Mouse (Mus musculus) yolk sac, embryonic 10.5 days (tissue): ENCODE data around the gene 1110017D15Rik.

ENCODE experiments used
- DNase-seq: peaks from one replicate; pipeline ENCODE4 v3.0.0-alpha.2; 2017; ENCODE audit warnings: low spot score

1110017D15Rik gene

DNA sequence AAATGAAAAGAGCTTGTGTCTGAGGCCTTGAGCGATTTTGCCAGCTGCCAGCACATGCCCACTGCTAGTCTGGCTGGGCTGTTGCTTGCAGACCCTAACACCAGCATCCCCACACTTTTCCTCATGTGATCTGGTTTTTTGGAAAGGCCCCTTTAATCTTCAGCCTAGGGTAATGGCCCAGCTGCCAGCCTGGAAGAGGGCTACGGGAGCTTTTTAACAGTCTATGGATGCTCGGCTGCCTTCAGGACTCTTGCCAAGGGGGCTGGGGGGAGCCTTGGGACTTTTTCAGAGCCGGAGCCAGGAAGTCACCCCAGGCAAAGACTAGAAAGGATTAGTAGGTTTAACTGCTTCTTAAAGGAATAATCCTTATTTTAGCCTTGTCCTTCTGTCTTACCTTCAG lies 3.8 kb downstream of the 1110017D15Rik start:
- no peak for DNase-seq

DNA sequence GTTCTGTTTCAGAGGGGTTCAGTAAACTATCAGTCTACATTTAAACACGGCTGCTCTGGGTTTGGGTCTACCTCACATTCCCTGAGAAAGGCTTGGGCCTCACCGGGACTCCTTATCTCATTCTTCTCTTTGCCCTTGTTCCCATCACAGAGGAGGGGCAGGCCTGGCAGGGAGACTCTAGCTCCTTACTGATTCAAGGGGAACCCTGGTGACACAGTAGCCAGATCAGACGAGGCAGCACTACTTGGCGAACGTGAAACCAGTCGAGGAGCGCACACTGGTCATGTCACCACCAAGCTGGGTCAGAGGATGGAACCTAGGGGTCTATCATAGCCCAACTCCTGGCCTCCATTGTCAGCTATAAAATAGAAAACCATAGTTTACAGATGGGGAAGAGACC lies 9.1 kb downstream of the 1110017D15Rik start:
- no peak for DNase-seq

DNA sequence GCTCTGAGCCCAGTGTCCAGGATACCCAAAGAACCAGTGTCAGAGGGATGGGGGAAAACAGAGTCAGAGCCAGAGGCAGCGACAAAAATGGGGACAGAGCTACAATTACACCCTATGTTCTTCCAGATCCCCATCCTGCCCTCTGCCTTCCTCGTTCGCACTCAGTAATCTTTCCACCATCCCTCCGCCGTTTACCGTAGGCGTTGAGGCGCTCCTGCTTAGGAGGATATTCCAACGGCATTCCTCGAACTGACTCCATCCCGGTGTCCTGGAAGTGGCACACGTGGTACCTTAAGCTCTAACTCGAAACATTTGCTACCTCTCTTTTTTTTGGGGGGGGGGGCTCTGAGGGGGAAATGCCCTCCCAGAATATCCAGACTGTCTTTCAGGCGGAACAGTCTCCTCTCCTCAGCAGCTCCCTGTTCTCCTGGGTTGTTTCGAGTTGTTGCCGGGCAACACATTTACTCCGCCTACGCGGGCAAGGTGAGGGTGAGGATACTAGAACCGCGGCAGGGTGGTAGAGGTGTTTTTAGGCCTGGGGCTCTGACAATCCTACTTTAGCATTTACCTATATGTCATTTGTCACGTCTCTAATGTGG lies 9.7 kb downstream of the 1110017D15Rik start:
- no peak for DNase-seq

DNA sequence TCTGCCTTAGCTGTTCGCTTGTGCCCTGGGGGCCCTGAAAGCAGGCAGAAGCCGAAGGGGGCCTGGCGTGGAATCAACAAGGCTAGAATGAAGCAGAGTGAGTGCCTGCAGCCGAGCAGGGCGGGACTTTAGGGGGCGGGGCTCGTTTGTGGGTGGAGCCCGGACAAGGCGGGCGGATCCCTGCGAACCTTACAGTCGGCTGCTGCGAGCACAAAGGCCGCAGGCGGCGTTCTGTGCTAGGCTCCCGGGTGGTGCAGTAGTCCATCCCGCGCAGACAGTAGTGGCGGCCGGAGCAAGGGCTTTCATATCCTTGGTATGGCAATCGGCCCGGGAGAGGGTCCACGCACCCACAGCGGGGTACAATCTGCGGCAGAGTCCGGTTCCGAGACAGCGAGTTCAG lies 10.2 kb downstream of the 1110017D15Rik start:
- peak; percentile 86 for DNase-seq

DNA sequence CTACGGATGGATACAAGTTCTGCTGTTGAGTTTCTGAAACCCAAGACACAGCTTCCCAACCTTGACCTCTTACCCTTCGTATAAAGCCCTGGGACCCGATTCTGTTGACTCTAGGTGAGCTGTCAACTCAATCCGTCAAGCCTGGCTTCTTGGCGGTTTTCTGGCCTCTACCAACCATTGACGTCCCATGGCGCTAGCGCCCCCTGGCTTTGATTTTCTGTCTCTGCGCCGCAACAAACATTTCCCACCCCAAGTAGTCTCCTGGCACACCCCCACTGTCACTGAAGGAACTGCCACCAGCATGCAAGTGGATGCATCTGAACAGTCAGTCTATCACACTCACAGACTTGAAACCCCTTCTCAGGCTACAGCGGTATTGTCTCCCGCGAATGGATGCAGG lies 11.0 kb downstream of the 1110017D15Rik start:
- peak; percentile 70 for DNase-seq

DNA sequence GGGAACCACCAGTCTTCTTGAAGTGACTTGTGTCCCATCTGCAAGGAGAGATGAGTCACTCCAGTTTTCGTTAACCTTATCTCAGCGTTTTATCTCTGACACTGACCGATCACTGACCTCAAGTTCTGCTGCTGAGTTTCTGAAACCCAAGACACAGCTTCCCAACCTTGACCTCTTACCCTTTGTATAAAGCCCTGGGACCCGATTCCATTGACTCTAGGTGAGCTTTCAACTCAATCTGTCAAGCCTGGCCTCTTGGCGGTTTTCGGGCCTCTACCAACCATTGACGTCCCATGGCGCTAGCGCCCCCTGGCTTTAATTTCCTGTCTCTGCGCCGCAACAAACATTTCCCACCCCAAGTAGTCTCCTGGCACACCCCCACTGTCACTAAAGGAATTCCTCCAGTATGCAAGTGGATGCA lies 12.0 kb downstream of the 1110017D15Rik start:
- DNase-seq: peak; percentile 64

DNA sequence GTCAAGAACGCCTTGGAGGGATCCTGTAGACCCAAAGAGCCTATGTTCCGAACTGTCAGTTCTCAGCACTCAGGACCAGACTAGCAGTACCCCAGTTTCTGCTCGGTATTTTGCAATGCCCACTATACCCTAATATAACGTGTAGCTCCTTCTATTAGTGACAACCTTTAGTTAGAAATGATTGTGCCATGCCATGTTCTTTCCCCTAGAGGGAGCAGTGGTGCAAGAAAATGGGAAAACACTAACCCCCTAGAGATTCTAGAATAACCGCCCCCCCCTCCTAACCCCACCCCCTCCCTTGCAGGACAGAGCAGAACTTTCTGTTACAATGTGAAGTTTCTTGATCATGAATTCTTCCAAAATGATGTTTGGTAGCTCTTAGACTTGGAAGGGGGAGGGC lies 12.8 kb downstream of the 1110017D15Rik start:
- DNase-seq: no peak

DNA sequence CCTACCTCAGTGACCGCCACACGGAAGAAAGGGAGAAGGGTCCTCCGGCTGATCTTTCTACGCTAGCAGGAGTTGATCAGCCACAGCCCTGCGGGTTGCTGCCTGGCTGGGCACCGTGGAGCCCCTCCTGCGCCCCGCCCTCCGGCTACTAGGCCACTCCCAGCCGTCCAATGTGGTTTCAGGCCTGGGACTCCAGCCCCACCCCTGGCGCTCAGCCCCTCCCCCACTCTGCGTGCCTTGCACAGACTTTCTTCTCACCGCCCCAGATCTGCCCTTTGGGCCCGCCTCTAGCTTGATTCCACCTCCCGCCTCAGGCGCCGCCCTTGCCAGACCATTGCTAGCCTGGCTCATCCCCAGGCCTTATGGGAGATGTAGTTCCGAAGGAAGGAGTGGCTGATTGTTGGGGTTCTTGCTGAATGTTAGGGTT lies 14.1 kb downstream of the 1110017D15Rik start, which contains the start of gene AI464131:
Gene AI464131 (minus strand): TSS at position 91 of the 427 bp plus-strand sequence.
- DNase-seq: peak; percentile 99

DNA sequence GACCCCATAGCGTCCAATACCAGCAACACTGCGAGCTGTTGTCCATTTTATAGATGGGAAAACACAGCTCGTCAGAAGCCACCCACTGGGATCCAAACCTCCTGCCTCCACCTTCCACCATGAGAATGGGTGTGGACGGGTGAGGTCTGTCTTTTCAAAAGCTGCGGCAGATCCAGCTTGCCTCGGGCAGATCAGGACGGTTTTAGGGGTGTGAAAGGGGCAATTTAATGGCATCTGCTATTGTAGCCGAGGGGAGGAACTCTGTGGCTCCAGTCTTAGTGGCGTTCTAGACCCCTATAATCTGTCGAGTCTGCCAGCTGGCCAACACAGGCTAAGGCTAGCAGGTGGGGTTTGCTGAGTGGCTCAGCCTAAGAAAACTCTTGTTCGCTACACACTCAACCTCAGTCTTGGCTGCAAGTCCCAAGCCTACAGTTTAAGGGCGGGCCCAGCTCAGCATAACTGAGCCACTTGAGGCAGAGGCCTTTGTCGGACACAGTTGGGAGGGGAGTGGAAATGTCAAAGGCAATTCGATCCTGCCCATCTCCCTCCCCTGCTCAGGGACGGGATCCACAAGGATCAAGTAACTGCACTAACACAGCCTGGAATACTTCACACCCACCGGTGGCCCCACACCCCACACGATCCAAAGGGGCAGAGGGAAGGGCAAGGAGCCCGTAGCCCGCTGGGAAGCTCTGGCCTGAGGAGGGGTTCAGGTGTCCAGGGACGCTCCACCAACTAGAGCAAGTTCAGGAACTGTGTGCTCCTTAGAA lies 14.8 kb downstream of the 1110017D15Rik start:
- no peak for DNase-seq

DNA sequence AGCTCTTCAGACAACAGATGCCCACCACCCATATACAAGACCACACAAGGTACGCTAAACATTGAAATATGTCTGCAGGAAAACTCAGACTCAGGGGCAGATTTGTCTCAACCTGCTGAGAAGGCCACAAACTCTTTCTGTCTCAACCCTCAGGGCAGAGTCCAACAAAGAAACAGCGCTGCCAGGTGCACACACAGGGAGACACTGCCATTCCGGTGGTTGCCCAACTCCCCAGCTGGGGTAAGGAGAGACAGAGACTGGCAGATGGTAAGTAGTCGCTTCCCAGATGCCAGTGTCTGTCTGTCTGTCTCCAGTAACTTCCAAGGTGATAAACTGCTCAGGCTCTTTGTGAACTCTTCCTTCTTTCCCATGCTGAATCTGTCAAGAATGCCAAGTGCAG lies 16.3 kb downstream of the 1110017D15Rik start:
- DNase-seq: no peak

DNA sequence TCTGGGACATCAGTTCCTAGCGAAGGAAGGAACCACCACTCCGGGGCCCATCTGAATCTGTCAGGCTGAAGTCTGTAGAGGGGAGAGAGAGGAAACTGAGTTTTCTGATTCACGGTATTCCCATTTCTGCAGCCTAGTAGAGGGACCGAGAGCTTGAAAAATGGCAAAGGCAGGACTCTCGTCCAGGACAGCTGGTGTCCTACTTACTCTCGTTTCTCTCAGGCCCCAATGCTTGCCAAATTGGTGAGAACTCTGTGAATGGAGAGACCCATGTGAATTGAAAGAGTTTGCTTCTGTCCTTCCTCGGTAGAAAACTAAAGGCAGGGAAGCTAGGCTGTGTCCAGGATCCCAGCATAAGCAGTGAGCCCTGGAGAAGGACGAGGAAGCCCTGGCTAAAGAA lies 17.5 kb downstream of the 1110017D15Rik start:
- DNase-seq: no peak

DNA sequence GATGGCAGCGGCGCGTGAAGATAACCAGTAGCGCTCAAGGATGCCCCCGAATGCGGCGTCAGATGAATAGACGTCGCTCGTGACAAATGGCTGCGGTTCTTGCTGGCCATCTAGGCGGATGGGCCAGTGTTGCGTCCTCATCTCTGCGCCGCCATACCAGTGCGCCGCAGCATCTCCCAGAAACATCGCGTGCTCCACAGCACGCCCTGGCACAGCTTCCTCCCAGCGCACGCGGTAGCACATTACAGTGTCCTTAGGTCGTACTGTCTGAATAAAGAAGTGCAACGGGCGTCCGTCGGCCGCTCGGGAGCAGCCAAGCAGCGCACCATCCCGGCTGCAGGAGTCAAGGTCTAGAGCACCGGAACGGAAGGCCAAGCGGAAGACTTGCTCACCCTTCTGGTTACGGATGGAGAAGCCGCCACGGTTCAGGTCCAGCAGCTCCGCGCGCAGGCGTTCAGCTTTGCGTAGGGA lies 18.2 kb downstream of the 1110017D15Rik start:
- DNase-seq: no peak

DNA sequence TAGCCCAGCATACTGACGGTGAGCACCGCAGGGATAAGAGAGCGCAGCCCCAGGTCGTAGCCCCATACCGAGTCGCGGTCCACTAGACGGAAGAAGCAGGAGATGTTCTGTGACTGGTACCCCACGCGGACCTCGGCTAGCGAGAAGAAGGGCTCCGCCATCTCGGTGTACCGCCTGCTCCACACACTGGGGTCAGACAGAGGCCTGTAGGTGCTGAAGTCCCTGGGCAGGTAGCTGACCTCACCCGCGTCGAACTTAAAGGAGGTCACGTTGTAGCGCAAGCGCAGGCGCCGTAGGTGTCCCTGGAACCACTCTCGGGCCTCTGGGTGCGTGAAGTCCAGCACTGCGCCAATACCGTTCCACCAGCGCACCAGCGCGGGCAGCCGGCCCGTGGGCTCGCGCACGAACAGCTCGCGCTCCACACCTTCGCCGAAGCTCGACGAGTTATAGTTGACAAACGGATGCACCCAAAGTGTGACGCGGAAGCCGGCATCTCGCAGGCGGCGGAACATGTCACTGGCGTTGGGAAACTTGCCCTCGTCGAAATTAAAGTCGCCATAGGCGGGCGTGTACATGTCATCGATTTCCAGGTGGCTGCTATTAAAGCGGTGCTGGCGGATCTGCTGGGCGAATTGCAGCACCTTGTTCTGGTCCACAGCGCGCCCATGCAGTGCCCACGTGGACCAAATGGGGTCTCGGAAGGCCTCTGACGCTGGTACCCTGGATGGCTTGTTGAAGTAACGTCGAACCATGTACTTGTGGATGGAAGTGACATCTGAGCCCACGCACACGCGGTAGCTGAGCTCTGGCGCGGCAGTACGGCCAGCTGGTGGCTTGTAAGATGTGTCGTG lies 18.9 kb downstream of the 1110017D15Rik start:
- no peak for DNase-seq

DNA sequence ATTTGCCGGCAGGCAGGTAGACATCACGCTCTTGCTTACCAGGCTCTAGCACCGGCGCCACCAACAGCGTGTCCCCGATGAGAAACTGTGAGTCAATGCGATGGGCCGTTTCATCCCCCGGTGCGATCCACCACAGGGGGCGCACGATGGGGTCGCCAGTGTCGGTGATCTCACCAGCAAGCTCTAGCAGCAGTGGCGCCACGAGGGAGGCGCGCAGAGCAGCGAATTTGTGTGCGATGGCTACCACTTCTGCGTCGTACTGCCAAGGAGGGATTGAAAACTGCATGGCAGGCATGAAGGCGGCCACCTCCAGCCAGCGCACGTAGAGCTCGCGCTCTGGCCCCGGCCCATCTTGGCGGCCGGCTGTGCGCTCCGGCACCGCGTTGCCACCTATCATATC lies 19.6 kb downstream of the 1110017D15Rik start:
- DNase-seq: no peak

DNA sequence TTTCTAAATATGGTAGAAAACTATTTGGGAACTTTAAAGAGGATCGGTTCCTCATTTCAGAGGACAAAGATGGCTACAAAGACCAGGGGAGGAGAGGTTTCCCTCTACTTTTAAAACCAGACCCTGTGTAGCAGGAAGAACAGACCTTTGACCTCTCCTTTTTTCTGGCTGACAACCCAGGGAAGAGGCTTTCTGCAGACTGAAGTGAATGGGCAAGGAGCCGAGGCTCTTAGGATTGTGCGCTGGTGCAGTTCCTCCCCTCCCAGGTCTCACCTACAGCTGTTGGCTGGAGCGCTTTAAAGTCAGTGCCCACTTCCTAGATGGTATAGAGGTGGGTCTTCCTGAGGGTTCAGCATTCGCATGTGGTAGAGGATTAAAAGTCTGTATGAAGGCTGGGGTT lies 20.1 kb downstream of the 1110017D15Rik start:
- DNase-seq: no peak

DNA sequence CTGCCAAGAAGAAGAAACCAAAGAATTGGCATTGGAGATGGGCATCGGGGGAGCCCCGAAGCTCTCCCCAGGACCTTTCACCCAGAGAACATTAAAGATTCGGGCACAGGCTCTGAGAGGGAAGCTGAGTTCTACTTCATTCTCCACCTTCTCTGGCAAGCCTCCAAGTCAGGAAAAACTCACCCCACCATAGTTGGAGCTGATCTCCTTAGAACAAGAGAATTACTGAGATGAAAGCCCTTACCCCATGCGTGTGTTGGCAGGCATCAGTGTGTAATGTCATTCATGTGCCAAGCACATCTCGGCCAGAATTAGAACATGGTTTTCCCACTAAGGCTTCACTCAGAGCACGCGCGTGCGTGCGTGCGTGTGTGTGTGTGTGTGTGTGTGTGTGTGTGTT lies 21.3 kb downstream of the 1110017D15Rik start:
- no peak for DNase-seq

DNA sequence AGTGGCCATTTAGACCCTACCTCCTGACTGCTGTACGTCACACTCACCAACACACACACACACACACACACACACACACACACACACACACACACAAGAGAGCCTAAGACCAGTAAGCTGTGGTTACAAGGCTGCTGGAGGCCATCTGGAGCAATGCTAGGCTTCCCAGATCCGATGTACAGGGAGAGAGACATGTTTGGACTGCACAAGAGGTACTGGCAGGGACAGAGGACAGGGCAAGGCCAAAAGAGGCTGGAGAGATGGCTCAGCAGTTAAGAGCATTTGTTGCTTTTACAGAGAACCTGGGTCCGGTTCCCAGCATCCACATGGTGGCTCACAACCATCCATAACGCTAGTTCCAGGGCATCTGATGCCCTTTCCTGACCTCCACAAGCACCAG lies 22.1 kb downstream of the 1110017D15Rik start:
- DNase-seq: no peak

DNA sequence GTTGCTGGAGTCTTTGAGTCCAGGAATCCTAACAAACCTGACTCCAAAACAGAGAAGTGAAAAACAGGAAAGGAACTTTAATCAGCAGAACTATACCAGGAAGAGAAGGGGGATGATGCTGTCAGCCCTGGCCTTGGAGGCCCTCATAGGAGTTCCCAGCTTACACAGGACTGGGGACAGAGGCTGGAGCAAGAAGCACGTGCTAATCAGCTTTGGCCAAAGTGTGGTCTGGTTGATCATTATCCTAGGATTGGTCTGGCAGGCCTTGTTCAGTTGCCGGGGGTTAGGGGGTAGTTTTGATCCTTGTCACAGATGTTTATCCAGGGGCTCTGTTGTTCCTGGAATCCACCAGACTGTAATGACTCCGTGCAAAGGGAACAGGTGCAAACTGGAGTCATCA lies 22.8 kb downstream of the 1110017D15Rik start:
- peak; percentile 88 for DNase-seq

DNA sequence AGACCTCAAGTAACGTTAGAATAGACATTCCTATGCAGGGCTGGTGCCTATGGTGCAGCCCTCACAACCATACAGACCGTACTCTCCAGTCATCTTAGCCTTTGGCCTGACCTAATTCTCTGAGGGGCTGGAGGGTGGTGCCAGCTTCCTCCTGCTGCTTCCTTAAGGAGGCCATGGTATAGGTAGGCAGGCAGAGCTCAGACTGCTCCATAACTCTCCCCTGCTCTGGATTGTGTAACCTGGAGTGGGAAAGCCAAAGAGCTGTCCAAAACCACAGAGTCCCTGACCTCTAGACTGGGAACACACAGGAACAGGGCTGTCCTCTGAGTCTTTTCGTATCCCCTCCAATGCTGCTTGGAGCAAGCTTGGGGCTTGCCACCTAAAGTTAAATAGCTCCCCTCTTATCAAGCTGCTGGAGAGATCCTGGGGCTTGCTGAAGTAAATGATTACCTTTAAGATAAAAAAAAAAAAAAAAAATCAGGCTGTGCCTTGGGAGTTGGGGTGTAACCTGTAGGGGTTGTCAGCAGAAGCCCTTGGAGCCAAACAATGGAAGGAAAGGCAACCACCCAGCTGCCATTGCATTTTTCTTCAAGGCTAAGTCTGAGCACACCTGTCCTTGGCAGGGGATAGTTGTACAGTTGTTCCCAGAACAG lies 23.5 kb downstream of the 1110017D15Rik start:
- DNase-seq: peak; percentile 52

DNA sequence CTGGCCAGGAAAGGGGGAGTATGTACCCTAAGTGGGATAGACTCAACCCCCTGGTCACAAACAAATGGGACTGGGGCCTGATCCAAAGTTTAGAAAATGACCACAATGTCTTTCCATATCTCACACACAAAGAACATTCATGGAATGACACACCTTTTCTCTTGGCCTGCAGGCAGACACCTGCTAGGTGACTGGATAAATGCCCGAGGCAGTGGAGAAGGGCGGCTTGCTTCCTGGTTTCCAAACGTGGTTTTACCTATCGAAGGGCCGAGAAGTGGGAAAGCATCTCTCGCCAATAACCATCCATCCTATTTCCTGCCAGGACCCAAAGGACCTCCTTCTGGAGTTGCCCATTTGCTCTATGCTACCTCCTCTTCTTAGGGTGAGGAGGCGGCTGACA lies 24.2 kb downstream of the 1110017D15Rik start:
- no peak for DNase-seq

DNA sequence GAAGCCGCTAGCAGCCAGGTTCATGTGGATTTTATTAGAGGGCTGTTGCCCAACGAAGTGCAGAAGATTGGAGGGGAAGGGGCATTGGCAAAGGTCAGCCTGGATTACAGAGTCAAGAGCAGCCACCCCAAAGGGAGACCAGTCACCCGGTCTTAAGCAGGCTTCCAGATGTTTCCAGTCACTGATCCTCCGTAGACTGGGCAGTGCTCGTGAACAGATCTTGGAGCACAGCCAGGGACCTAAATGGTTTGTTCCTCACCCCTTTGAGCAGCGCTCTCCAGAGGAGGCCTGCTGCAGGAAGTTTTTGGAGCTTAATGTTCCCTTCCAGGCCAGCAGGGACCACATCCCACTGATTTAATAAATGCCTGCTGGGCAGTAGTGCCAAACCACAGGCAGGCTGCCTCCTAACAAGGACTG lies 35.5 kb downstream of the 1110017D15Rik start:
- no peak for DNase-seq

DNA sequence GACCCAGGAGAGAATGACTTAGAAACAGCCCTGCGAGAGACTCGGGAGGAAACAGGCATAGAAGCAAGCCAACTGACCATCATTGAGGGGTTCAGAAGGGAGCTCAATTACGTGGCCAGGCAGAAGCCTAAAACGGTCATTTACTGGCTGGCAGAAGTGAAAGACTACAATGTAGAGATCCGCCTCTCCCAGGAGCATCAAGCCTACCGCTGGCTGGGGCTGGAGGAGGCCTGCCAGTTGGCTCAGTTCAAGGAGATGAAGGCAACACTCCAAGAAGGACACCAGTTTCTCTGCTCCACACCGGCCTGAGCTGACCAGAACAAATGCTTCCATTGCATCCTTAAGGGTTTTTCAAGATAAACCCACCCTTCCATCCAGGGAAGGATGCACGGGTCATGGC lies 36.9 kb downstream of the 1110017D15Rik start:
- DNase-seq: no peak
